Mouse (Mus musculus) testis, adult 2 months (tissue): ENCODE measurements around the gene Lrrc3c.
"Not testable (repeated sequence)": the region's sequence is repeated elsewhere in the genome, so short reads cannot be mapped to it uniquely, and the experiment has no call there.

Experiments used
- CTCF ChIP-seq: fragments of 200-500 bp; IDR thresholded peaks from 2 replicates; pipeline ENCODE4 v1.5.1; 2012; ENCODE audit warnings: low read depth, mild to moderate bottlenecking, inconsistent platforms, low read length, moderate library complexity; ENCODE audit not compliant: control insufficient read depth, insufficient read depth, insufficient replicate concordance
- POLR2A ChIP-seq: fragments of 200-500 bp; IDR thresholded peaks from 2 replicates; pipeline ENCODE4 v1.6.1; 2012; ENCODE audit warnings: low read depth, mild to moderate bottlenecking, inconsistent platforms, low read length, moderate library complexity; ENCODE audit not compliant: control insufficient read depth

DNA sequence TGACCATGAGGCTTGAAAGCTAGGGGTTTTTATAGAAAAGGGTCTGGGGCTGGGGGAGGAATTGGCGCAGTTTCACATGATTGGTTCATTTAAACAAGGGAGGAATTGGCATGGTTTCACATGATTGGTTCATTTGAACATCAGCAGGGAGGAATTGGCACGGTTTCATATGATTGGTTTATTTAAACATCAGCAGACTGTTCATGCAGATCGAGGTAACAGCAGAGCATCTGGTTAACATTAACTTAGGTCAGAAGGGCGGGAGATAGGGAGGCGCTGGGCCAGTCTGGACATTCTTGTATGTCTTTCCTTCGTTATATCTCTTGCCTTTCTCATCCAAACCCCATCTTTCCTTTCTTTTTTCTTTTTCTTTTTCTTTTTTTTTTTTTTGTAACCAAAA, 25.9 kb downstream of the Lrrc3c start:
- not testable (repeated sequence) for TF ChIP-seq POLR2A, CTCF
